Mouse (Mus musculus): ENCODE results near the gene Mbtps1. TPM values are rescaled to one million over a fixed set of nuclear protein-coding genes. Genes with fewer than 3 reads are reported as not detected.

Mbtps1 gene
- polyA plus RNA-seq (2015; fragmentation: Illumina TruSeq; extraction: RNeasy Lipid Tissue Mini Kit (QIAGEN cat#74804); ENCODE audit: insufficient read depth, low replicate concordance): 65.4 TPM

GRCm38 (mm10) chr8:119558603-119559401 lies at the start of gene Mbtps1:
Gene Mbtps1, minus strand, starts transcription at chr8:119558735.

GRCm38 (mm10) chr8:119604996-119605395 lies 46.5 kb upstream of the Mbtps1 start, which contains the start of gene Taf1c:
Gene Taf1c, minus strand, starts transcription at chr8:119605222.

GRCm38 (mm10) chr8:119574437-119575365 lies 16.2 kb upstream of the Mbtps1 start, which contains the start of the genes Hsdl1 and Dnaaf1:
Gene Hsdl1, minus strand, starts transcription at chr8:119575183.
Gene Dnaaf1, plus strand, starts transcription at chr8:119575235.

GRCm38 (mm10) chr8:119501598-119501997 lies 56.9 kb downstream of the Mbtps1 start, which contains the start of gene Slc38a8:
Gene Slc38a8, minus strand, starts transcription at chr8:119501698.

Other genes with a start within 250 kb of the Mbtps1 start
- gene Hsbp1, start 214.2 kb downstream of the Mbtps1 start, polyA plus RNA-seq (2015; fragmentation: Illumina TruSeq; extraction: RNeasy Lipid Tissue Mini Kit (QIAGEN cat#74804); ENCODE audit: insufficient read depth, low replicate concordance): 126 TPM
- gene Mlycd, start 163.9 kb downstream of the Mbtps1 start, polyA plus RNA-seq (2015; fragmentation: Illumina TruSeq; extraction: RNeasy Lipid Tissue Mini Kit (QIAGEN cat#74804); ENCODE audit: insufficient read depth, low replicate concordance): 6.8 TPM
- 1.3 TPM for gene Osgin1, start 124.6 kb downstream of the Mbtps1 start, polyA plus RNA-seq (2015; fragmentation: Illumina TruSeq; extraction: RNeasy Lipid Tissue Mini Kit (QIAGEN cat#74804); ENCODE audit: insufficient read depth, low replicate concordance)
- gene Necab2, start 112.0 kb downstream of the Mbtps1 start, polyA plus RNA-seq (2015; fragmentation: Illumina TruSeq; extraction: RNeasy Lipid Tissue Mini Kit (QIAGEN cat#74804); ENCODE audit: insufficient read depth, low replicate concordance): 0.26 TPM
- gene Slc38a8, start 57.0 kb downstream of the Mbtps1 start, polyA plus RNA-seq (2015; fragmentation: Illumina TruSeq; extraction: RNeasy Lipid Tissue Mini Kit (QIAGEN cat#74804); ENCODE audit: insufficient read depth, low replicate concordance): 0.17 TPM
- 31.2 TPM for gene Hsdl1, start 16.4 kb upstream of the Mbtps1 start, polyA plus RNA-seq (2015; fragmentation: Illumina TruSeq; extraction: RNeasy Lipid Tissue Mini Kit (QIAGEN cat#74804); ENCODE audit: insufficient read depth, low replicate concordance)
- not detected for gene Dnaaf1, start 16.5 kb upstream of the Mbtps1 start, polyA plus RNA-seq (2015; fragmentation: Illumina TruSeq; extraction: RNeasy Lipid Tissue Mini Kit (QIAGEN cat#74804); ENCODE audit: insufficient read depth, low replicate concordance)
- 2.6 TPM for gene Taf1c, start 46.5 kb upstream of the Mbtps1 start, polyA plus RNA-seq (2015; fragmentation: Illumina TruSeq; extraction: RNeasy Lipid Tissue Mini Kit (QIAGEN cat#74804); ENCODE audit: insufficient read depth, low replicate concordance)
- not detected for gene Adad2, start 54.0 kb upstream of the Mbtps1 start, polyA plus RNA-seq (2015; fragmentation: Illumina TruSeq; extraction: RNeasy Lipid Tissue Mini Kit (QIAGEN cat#74804); ENCODE audit: insufficient read depth, low replicate concordance)
- 0.07 TPM for gene Kcng4, start 76.9 kb upstream of the Mbtps1 start, polyA plus RNA-seq (2015; fragmentation: Illumina TruSeq; extraction: RNeasy Lipid Tissue Mini Kit (QIAGEN cat#74804); ENCODE audit: insufficient read depth, low replicate concordance)
- gene Wfdc1, start 107.6 kb upstream of the Mbtps1 start, polyA plus RNA-seq (2015; fragmentation: Illumina TruSeq; extraction: RNeasy Lipid Tissue Mini Kit (QIAGEN cat#74804); ENCODE audit: insufficient read depth, low replicate concordance): 1.4 TPM
- not detected for gene Atp2c2, start 141.3 kb upstream of the Mbtps1 start, polyA plus RNA-seq (2015; fragmentation: Illumina TruSeq; extraction: RNeasy Lipid Tissue Mini Kit (QIAGEN cat#74804); ENCODE audit: insufficient read depth, low replicate concordance)
- 4.4 TPM for gene Tldc1, start 219.7 kb upstream of the Mbtps1 start, polyA plus RNA-seq (2015; fragmentation: Illumina TruSeq; extraction: RNeasy Lipid Tissue Mini Kit (QIAGEN cat#74804); ENCODE audit: insufficient read depth, low replicate concordance)